Mouse (Mus musculus) liver, embryonic 15.5 days (tissue): ENCODE data around the gene Mtus2. TPM values are rescaled to one million over a fixed set of nuclear protein-coding genes. Genes with fewer than 3 reads are reported as not detected.

Experiments
- ATAC-seq: fragments of 200-750 bp; cut with Nextera tagmentation; 2 replicates; pipeline ENCODE4 v1.8.0; 2017; ENCODE audit warnings: moderate number of reproducible peaks, mild to moderate bottlenecking, moderate library complexity; ENCODE audit not compliant: insufficient read depth
- H3K27ac ChIP-seq: fragments of 300-500 bp; sonication (generic); replicated peaks from 2 replicates; pipeline ENCODE4 v1.5.1; 2015; ENCODE audit warnings: mild to moderate bottlenecking, inconsistent platforms
- H3K27me3 ChIP-seq: fragments of 300-500 bp; sonication (generic); 2 replicates; pipeline ENCODE4 v1.6.1; 2015; ENCODE audit warnings: mild to moderate bottlenecking, inconsistent platforms
- H3K36me3 ChIP-seq: fragments of 300-500 bp; sonication (generic); replicated peaks from 2 replicates; pipeline ENCODE4 v1.6.1; 2015; ENCODE audit warnings: moderate library complexity, mild to moderate bottlenecking, inconsistent platforms
- H3K4me1 ChIP-seq: fragments of 300-500 bp; sonication (generic); replicated peaks from 2 replicates; pipeline ENCODE4 v1.6.1; 2015; ENCODE audit warnings: inconsistent platforms
- H3K4me2 ChIP-seq: fragments of 300-500 bp; sonication (generic); 2 replicates; pipeline ENCODE4 v1.6.1; 2015; ENCODE audit warnings: moderate library complexity, mild to moderate bottlenecking, inconsistent platforms
- H3K4me3 ChIP-seq: fragments of 300-500 bp; sonication (generic); replicated peaks from 2 replicates; pipeline ENCODE4 v1.5.1; 2015; ENCODE audit warnings: mild to moderate bottlenecking, inconsistent platforms
- H3K9ac ChIP-seq: fragments of 300-500 bp; sonication (generic); 2 replicates; pipeline ENCODE4 v1.6.1; 2015; ENCODE audit warnings: moderate library complexity, mild to moderate bottlenecking, inconsistent platforms
- H3K9me3 ChIP-seq: fragments of 300-500 bp; sonication (generic); replicated peaks from 2 replicates; pipeline ENCODE4 v1.6.1; 2016; ENCODE audit warnings: inconsistent platforms
- WGBS: fragments of 180-500 bp; shearing (Covaris S2); methylation state at CpG from one replicate; pipeline ENCODE4 v1.1.7; 2015; ENCODE audit warnings: mixed read lengths; ENCODE audit not compliant: insufficient replicate concordance; 5-methylcytosine and 5-hydroxymethylcytosine counted together
- polyA plus RNA-seq: library from polyadenylated mRNA; unstranded; fragments of >200 nt; fragmentation: Nextera tagmentation; extraction: Ambion mirVana; gene quantifications from 2 replicates; pipeline ENCODE4 v1.2.1, GENCODE M21; 2015

Mtus2 gene
- polyA plus RNA-seq, 1 experiment from 2014 or later = 1.2 TPM

DNA sequence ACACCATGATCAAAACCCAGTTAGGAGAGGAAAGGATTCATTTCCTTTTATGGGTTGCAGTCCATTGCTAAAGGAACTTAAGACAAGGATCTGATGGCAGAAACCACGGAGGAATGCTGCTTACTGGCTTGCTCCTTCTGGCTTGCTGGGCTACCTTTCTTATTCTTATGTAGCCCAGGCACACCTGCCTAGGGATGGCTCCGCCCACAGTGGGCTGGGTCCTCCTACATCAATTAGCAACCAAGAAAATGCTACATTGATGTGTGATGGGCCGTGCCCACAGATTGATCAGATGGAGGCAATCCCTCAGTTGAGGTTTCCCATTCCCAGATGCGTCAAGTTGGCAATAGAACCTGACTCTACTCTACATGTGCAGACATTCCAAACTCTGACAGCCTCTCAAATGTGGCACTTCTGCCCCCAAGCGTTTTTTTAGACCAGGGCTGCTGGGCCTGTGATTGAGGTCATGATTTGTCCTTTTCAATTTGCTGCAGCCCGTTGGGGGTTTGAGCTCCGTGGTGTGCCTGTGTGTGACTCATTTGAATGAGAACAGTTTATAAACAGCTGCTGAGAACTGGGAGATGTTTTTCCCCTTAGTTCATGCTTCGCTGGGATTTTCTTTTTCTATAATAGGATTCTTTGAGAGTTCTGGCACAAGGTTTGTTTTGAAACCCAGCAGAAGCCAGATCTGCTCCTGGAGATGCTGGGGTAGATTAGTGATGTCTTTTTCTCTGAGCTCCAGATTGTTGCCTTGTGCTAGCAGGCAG is 173.8 kb downstream of the Mtus2 start:
- H3K27me3 ChIP-seq = no peaks in the 10 kb centered on the region
- ATAC-seq = no peak
- H3K27ac ChIP-seq = no peak overlapping the region
- no peak overlapping the region for H3K9ac ChIP-seq
- no peaks in the 10 kb centered on the region; the same call in 1 of the 2 replicates for H3K9me3 ChIP-seq
- no peak overlapping the region for H3K4me3 ChIP-seq
- no peaks in the 10 kb centered on the region for H3K36me3 ChIP-seq
- WGBS = 41% methylated on average over 8 of the region's 8 CpGs
- no peaks in the 10 kb centered on the region for H3K4me1 ChIP-seq
- no peak overlapping the region for H3K4me2 ChIP-seq

DNA sequence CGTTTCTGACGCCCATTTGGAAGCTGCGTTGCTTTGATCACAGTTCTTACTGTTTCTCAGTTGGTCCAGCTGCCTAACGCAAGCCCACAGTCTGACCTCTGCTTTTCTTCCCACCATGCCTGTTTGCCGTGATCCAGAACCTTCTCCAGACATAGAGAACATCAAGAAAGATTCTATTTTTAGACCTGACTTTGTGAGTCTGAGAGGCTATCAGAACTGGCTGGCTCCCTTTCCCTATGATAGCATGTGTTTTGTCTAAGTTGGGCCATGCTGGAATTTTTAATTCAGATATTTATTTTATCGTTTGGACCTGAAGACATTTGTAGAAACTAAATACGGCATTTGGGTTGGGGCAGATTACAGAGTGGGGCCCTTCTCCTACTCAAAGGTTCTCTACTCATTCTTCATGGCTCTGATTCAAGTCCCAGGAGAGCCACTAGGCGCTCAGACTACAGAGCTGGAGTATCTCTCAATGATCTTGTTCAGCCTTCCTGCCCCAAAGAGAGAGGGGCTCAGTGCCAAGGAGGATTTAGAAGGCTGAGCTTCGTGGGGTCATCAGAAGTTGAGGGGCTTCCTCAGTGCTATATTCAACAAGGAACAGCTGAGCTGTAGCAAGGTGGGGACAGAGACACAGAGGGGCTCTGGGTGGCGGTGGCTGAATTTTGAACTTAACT is 174.5 kb downstream of the Mtus2 start:
- WGBS = 55% methylated on average over 10 of the region's 10 CpGs
- no peak overlapping the region for H3K4me3 ChIP-seq
- H3K4me1 ChIP-seq = no peaks in the 10 kb centered on the region
- no peak overlapping the region for H3K9ac ChIP-seq
- no peak overlapping the region for H3K27ac ChIP-seq
- no peaks in the 10 kb centered on the region; the same call in 1 of the 2 replicates for H3K9me3 ChIP-seq
- no peak for ATAC-seq
- no peaks in the 10 kb centered on the region for H3K27me3 ChIP-seq
- H3K36me3 ChIP-seq = no peaks in the 10 kb centered on the region
- H3K4me2 ChIP-seq = no peak overlapping the region

DNA sequence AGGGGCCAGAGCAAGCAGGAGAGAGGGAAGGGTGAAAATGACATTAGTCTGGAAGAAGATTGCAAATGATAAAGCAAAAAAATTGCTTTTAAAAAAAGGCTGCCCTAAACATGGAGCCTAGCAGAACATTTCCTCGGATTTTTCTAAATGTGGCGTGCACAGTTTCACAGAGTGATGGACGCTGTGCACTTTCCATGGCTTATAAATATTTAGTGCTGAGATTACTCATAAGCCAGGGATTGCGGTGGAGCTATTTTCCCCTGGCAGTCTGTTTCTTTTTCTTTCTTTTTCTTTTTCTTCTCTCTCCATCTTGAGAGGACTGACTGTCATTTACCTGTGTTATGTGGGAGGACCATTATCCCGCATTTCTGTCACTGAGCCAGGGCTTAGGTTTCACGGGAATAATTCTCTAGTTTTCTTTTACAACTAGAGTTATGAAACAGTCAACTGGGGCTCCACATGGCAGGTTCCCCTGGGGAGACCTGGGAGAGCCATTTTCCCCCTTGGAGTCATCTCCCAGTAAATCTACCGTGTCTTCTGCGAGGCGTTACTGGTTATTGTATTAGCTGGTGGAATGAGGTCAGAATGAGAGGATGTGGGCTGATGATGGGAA is 176.4 kb downstream of the Mtus2 start:
- Histone ChIP-seq H3K36me3 (no peaks in the 10 kb centered on the region), H3K4me1 (no peaks in the 10 kb centered on the region), H3K4me2 (no peak overlapping the region), H3K4me3 (no peak overlapping the region), H3K27me3 (no peaks in the 10 kb centered on the region), H3K9ac (no peak overlapping the region), H3K9me3 (no peaks in the 10 kb centered on the region; the same call in 1 of the 2 replicates), H3K27ac (no peak overlapping the region)
- WGBS = 70% methylated on average over 9 of the region's 9 CpGs
- ATAC-seq = no peak

DNA sequence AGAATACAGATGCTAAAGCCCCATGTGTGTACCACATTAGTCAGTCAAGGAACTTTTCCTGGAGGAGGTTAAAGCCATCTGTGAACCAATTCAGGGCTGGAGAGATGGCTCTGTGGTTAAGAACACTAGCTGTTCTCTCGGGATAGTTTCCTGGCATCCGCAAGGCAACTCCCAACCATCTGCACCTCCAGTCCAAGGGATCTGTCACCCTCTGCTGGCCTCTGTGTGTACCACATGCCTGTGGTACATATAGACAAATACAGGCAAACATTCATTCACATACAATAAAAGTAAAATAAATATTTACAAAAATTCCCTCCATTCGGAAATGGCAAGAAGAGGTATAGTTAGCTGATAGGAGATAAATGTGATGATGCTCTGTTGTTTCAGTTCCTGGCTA is 184.5 kb downstream of the Mtus2 start:
- Histone ChIP-seq H3K27ac (no peak overlapping the region), H3K4me3 (no peak overlapping the region), H3K4me2 (no peak overlapping the region), H3K36me3 (no peaks in the 10 kb centered on the region), H3K4me1 (no peaks in the 10 kb centered on the region), H3K9ac (no peak overlapping the region), H3K27me3 (no peaks in the 10 kb centered on the region), H3K9me3 (peaks cover 3% of the 10 kb centered on the region; the same call in 1 of the 2 replicates)
- no peak for ATAC-seq
- 75% methylated on average over 3 of the region's 3 CpGs for WGBS

DNA sequence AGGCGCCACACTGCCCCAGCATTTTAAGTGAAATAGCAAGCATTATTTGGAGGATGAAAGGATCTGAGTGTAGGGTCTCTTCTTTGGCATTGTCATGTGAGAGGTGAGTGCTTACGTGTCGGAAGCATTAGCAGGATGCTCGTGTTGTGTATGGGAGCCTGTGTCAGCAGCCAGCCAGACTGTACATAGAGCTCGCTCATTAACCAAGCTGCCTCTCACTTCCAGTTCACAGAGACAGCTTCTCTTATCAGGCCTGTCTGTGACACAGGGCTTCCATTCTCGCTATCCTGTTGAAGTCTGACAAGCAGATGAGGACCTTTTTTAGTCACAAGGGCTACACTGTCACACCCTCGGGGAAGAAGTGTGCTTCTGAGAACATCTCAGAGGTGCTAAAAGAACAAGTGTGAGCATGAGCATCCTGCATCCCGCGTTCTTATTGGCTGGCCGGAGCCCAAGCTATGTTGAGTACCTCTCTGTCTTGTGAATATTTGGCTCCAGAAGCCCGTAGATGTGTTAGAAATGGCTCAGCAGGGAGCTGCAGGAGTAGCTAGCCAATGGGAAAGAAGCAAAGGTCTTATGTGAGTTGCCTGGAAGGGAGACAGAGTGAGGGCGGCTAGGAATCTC is 189.2 kb downstream of the Mtus2 start:
- no peak for ATAC-seq
- no peak overlapping the region for H3K4me2 ChIP-seq
- no peaks in the 10 kb centered on the region for H3K27me3 ChIP-seq
- 0 out of 2 replicates have a peak, but pooled peaks cover 3% of the 10 kb centered on the region for H3K9me3 ChIP-seq
- no peak overlapping the region for H3K27ac ChIP-seq
- no peak overlapping the region for H3K9ac ChIP-seq
- H3K4me3 ChIP-seq = no peak overlapping the region
- no peaks in the 10 kb centered on the region for H3K36me3 ChIP-seq
- no peaks in the 10 kb centered on the region for H3K4me1 ChIP-seq
- WGBS = 66% methylated on average over 12 of the region's 12 CpGs

DNA sequence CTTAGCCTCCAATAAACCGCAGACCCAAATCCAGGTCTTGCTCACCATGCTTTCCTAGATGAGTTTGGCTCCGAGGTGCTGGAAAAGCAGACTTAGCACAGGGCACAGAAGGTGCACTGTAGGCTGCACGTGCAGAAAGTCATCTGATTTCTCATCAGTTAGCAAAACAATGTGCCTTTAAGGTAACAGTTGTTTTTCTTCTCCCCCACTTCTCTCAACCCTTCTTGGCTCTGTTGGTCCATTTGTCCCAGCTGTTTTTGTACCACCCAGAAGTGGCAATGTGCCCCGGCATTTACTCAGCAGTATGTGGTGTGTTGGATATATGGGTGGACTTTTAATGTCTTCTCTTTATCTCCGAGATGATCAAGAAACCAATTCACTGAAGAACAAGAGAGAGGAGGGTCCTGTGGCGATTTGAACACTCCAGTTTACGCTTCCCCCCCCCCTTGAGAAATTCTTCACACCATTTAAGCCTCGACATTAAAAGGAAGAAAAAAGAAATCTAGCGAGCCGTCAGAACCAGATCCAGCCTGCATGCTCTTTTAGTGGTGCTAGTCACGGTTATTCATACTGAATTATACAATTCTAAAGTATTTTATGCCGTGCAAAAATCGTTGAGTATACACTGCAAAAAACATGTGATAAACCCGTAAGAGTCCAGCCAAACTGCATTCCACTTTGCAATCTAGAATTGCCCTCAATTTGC is 194.9 kb downstream of the Mtus2 start:
- Histone ChIP-seq H3K4me3 (no peak overlapping the region), H3K36me3 (no peaks in the 10 kb centered on the region), H3K9ac (no peak overlapping the region), H3K4me2 (no peak overlapping the region), H3K4me1 (no peaks in the 10 kb centered on the region), H3K9me3 (no peaks in the 10 kb centered on the region), H3K27ac (no peak overlapping the region), H3K27me3 (no peaks in the 10 kb centered on the region)
- no peak for ATAC-seq
- WGBS = 60% methylated on average over 14 of the region's 14 CpGs

DNA sequence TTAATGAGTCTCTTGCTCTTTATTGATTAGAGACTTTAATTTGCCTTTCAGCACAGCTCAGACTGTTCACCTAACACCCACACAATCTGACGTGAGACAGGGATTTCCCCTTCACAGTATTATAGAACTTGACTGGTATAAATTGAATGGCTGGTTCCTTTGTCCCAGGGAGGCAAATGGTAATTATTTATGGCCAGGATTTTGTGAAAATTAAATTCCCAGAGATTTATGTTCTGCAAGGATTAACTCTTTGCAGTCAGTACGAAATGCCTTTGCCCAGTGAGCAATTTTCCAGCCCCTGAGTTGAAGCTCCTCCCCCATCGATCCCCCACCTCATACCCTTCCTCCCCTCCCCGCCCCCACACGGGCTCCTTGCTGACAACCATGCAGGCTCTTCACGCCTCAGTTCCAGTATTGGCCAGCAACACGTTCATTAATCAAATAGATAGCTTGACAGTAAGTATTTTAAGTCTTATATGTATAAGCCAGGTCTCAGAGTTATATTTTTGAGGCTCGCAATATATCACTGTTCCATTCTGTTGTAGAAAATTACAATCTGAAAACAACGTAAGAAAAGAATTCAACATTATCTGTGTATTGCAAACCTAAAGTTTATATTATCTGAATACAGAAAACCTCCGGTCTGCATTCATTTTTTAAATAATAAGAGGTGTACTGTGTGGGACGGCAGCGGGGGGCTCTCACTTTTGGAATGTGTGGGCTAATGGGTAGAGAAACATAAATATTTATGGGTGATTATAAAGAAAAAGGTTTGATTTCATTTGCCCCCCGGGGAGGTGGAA is 195.7 kb downstream of the Mtus2 start:
- Histone ChIP-seq H3K9ac (no peak overlapping the region), H3K4me2 (no peak overlapping the region), H3K4me1 (no peaks in the 10 kb centered on the region), H3K27me3 (no peaks in the 10 kb centered on the region), H3K9me3 (no peaks in the 10 kb centered on the region), H3K4me3 (no peak overlapping the region), H3K27ac (no peak overlapping the region), H3K36me3 (no peaks in the 10 kb centered on the region)
- no peak for ATAC-seq
- 58% methylated on average over 13 of the region's 13 CpGs for WGBS

DNA sequence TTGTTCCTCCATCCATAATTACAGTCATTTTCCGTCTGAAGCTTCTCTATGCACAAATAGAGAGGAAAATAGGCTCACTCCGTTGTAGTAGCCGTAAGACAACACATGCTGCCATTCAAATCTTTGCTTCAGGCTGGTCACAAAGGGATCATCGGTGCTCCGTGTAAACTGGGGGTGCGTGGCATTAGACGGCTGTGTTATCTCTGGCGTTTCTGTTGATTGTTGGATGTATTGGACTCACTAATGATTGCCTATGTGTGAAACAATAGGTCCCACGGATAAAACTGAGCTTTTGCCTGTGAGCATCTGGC is 196.2 kb downstream of the Mtus2 start:
- ATAC-seq = no peak
- no peaks in the 10 kb centered on the region for H3K36me3 ChIP-seq
- H3K27ac ChIP-seq = no peak overlapping the region
- no peak overlapping the region for H3K9ac ChIP-seq
- no peak overlapping the region for H3K4me3 ChIP-seq
- H3K9me3 ChIP-seq = no peaks in the 10 kb centered on the region
- H3K4me1 ChIP-seq = no peaks in the 10 kb centered on the region
- H3K4me2 ChIP-seq = no peak overlapping the region
- 70% methylated on average over 9 of the region's 9 CpGs for WGBS
- H3K27me3 ChIP-seq = no peaks in the 10 kb centered on the region

DNA sequence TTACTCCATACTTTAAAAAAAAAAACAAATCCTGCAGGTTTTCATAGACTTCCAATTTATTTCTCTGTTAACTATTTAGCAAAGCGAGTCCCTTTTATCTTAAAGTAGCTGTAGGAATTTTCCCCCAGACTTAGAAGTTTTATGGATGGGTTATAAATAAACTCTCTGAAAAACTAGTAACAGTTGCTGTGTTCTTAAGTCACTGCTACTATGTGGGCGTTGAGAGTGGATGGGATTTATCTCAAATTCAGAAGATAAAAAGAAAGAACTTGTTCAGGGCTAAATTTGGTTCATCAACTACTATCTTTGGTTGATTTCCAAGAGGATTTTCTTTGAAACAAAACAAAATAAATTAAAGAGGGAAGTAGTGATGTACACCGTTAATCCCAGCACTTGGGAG is 197.6 kb downstream of the Mtus2 start:
- no peak overlapping the region for H3K9ac ChIP-seq
- no peak for ATAC-seq
- H3K4me2 ChIP-seq = no peak overlapping the region
- H3K27ac ChIP-seq = no peak overlapping the region
- no peaks in the 10 kb centered on the region for H3K36me3 ChIP-seq
- H3K4me1 ChIP-seq = no peaks in the 10 kb centered on the region
- WGBS = 45% methylated on average over 3 of the region's 3 CpGs
- H3K4me3 ChIP-seq = no peak overlapping the region
- no peaks in the 10 kb centered on the region for H3K9me3 ChIP-seq
- no peaks in the 10 kb centered on the region for H3K27me3 ChIP-seq

DNA sequence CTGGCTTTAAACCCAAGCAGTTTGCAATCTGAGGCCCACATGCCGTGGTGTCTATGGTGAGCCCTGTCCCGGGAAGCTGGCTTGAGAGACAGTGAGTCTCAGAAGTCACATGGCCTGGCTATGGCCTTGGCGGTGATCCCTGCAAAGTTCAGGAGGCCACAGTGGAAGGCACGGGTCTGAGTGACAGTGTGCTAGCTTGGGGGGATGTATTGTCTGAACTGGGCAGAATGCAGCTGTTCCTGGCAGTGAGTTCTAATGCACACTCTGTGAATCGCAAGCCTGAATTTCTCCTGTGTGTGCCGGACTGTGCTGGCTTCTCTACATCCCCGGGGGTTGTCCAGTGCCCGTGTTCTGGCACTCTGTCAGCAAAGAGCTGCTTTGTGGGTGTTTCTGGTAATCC is 202.2 kb downstream of the Mtus2 start:
- Histone ChIP-seq H3K27ac (no peak overlapping the region), H3K9ac (no peak overlapping the region), H3K4me3 (no peak overlapping the region), H3K9me3 (no peaks in the 10 kb centered on the region), H3K36me3 (no peaks in the 10 kb centered on the region), H3K27me3 (no peaks in the 10 kb centered on the region), H3K4me1 (no peaks in the 10 kb centered on the region), H3K4me2 (no peak overlapping the region)
- 60% methylated on average over 8 of the region's 8 CpGs for WGBS
- no peak for ATAC-seq
